Mouse (Mus musculus) bone marrow, adult 2 months (tissue): ENCODE results near the gene Foxi3. TPM values are rescaled to one million over a fixed set of nuclear protein-coding genes. Genes with fewer than 3 reads are reported as not detected.
A peak's percentile ranks its signal among the peaks of the same experiment; 100 is the strongest.

Experiments
- H3K27ac ChIP-seq: fragments of 200-500 bp; 2 replicates; pipeline ENCODE4 v1.5.1; 2012; ENCODE audit warnings: low read depth, mild to moderate bottlenecking, control low read depth, inconsistent platforms, low read length; ENCODE audit not compliant: control insufficient read depth, poor library complexity, insufficient read depth
- H3K4me1 ChIP-seq: fragments of 200-500 bp; 2 replicates; pipeline ENCODE4 v1.6.1; 2011; ENCODE audit warnings: low read length; ENCODE audit not compliant: control insufficient read depth, insufficient read depth
- H3K4me3 ChIP-seq: fragments of 200-500 bp; replicated peaks from 2 replicates; pipeline ENCODE3; 2011; ENCODE audit warnings: mild to moderate bottlenecking, low read depth, low read length, control low read depth; ENCODE audit not compliant: control insufficient read depth
- CTCF ChIP-seq: fragments of 200-500 bp; IDR thresholded peaks from 2 replicates; pipeline ENCODE4 v1.5.1; 2011; ENCODE audit warnings: low read length, control low read depth; ENCODE audit not compliant: control insufficient read depth, insufficient read depth
- POLR2A ChIP-seq: fragments of 200-500 bp; IDR thresholded peaks from 2 replicates; pipeline ENCODE4 v1.6.1; 2011; ENCODE audit warnings: low read depth, mild to moderate bottlenecking, control low read depth, low read length, borderline replicate concordance; ENCODE audit not compliant: control insufficient read depth
- WGBS: fragments of 180-500 bp; shearing (Covaris S2); methylation state at CpG from one replicate; pipeline ENCODE4 v1.1.7; 2018; 5-methylcytosine and 5-hydroxymethylcytosine counted together
- polyA plus RNA-seq: library from polyadenylated mRNA; stranded (reverse); fragments of >200 nt; gene quantifications from 2 replicates; pipeline ENCODE4 v1.2.4, GENCODE M21; 2011; ENCODE audit warnings: low replicate concordance; ENCODE audit not compliant: missing spikeins, insufficient read depth, insufficient read length

Foxi3 gene
- not detected in 2 replicates for polyA plus RNA-seq

DNA sequence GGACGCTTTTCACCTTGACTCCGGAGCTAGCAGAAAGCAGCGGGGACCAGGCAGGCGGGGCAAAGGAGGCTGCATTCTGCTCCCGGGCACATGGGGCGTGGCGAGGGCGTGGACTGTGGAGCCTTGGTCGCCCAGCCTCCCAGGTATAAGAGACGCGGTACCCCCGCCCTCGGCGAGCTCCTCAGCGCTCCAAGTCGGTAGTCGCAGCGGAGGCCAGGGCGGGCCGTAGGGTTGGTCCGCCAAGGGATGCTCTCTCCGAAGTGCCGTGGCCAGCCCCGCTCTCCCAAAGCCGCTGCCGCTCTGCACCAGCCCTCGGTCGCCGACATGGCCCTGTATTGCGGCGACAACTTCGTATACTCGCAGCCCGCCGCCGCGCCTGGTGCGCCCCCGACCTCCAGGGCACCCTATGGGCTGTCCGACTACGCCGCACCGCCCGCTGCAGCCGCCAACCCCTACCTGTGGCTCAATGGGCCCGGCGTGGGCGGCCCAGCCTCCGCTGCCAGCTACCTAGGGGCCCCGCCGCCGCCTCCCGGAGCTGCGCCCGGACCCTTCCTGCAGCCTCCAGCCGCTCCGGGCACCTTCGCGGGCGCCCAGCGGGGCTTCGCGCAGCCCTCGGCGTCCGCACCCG is at the start of gene Foxi3:
TSS of gene Foxi3 (plus strand) at position 247 of the 628 bp plus-strand sequence.
- 2% methylated on average over 67 of the region's 67 CpGs for WGBS
- Histone ChIP-seq H3K4me3 (no peak within 1 kb of the TSS), H3K27ac (no peak within 1 kb of the TSS), H3K4me1 (no peaks in the 10 kb centered on the region)
- TF ChIP-seq CTCF (no peak), POLR2A (no peak)

GRCm38 (mm10) chr6:70909572-70909971 is 46.8 kb upstream of the Foxi3 start:
- H3K27ac ChIP-seq, result no peak overlapping the region
- no peak overlapping the region for H3K4me3 ChIP-seq
- no peaks in the 10 kb centered on the region for H3K4me1 ChIP-seq
- TF ChIP-seq POLR2A (no peak), CTCF (no peak)
- WGBS, result 86% methylated on average over 7 of the region's 7 CpGs

DNA sequence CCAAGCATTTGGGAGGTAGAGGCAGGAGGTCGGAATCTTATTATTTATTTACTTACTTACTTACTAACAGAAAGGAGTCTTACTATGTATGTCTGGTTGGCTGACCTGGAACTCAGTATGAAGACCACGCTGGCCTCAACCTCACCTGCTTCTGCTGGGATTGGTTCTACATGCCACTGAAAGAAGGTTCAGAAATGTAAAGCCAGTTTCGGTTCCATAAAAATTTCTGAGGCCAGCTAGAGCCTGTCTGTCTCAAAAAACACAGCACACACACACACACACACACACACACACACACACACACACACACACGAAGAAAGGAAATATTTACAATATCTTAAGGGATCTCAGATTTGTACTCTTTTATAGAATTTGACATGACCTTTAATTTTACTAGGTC is 46.0 kb upstream of the Foxi3 start:
- Histone ChIP-seq H3K4me1 (no peaks in the 10 kb centered on the region), H3K4me3 (no peak overlapping the region), H3K27ac (no peak overlapping the region)
- TF ChIP-seq POLR2A (no peak), CTCF (no peak)
- 46% methylated on average over 4 of the region's 4 CpGs for WGBS

- H3K27ac ChIP-seq, result no peak overlapping the region
- no peak for TF ChIP-seq POLR2A
- no peak for TF ChIP-seq CTCF
- WGBS, result 17% methylated on average over 20 of the region's 20 CpGs
- no peak overlapping the region for H3K4me3 ChIP-seq
- H3K4me1 ChIP-seq, result no peaks in the 10 kb centered on the region
Observed at GRCm38 (mm10) chr6:70911668-70912395, 44.5 kb upstream of the Foxi3 start.

- Histone ChIP-seq H3K4me3 (no peak overlapping the region), H3K4me1 (no peaks in the 10 kb centered on the region), H3K27ac (no peak overlapping the region)
- 65% methylated on average over 7 of the region's 7 CpGs for WGBS
- TF ChIP-seq POLR2A (no peak), CTCF (no peak)
Observed at GRCm38 (mm10) chr6:70912396-70912765, 44.0 kb upstream of the Foxi3 start.

- no peak within 1 kb of the TSS for H3K4me3 ChIP-seq
- H3K27ac ChIP-seq, result no peak within 1 kb of the TSS
- 63% methylated on average over 3 of the region's 3 CpGs for WGBS
- TF ChIP-seq POLR2A (no peak), CTCF (no peak)
- no peaks in the 10 kb centered on the region for H3K4me1 ChIP-seq
Observed at GRCm38 (mm10) chr6:70918827-70919226, 37.5 kb upstream of the Foxi3 start, which contains the start of gene Tex37. Tex37 (minus strand) TSS chr6:70918927.

- peak; percentile 60 for TF ChIP-seq CTCF
- TF ChIP-seq POLR2A, result no peak
- H3K4me3 ChIP-seq, result no peak overlapping the region
- no peak overlapping the region for H3K27ac ChIP-seq
- 24% methylated on average over 22 of the region's 22 CpGs for WGBS
- H3K4me1 ChIP-seq, result no peaks in the 10 kb centered on the region
Observed at GRCm38 (mm10) chr6:70921274-70922074, 34.9 kb upstream of the Foxi3 start.

DNA sequence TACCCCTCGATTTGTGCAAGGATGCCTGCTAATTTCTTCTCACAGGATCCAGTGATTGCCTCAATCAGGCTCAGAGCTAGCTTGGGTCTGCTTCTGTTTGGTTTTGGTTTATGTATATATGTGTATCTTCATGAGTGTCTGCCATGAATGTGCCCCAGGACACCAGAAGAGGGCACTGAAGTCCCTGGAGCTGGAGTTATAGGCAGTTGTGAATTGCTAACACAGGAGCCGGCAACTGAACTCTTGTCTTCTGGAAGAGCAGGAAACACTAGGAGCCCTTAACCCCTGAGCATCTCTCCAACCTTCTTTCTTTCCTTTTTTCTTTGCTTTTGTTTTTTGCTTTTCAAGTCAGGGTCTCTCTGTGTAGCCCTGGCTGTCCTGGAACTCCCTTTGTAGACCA is 24.5 kb upstream of the Foxi3 start:
- H3K4me1 ChIP-seq, result no peaks in the 10 kb centered on the region
- WGBS, result 83% methylated on average over 2 of the region's 2 CpGs
- no peak overlapping the region for H3K27ac ChIP-seq
- no peak overlapping the region for H3K4me3 ChIP-seq
- TF ChIP-seq POLR2A (no peak), CTCF (no peak)
